Mouse (Mus musculus) heart, embryonic 14.5 days (tissue): ENCODE results near the gene Ezh1. TPM values are rescaled to one million over a fixed set of nuclear protein-coding genes. Genes with fewer than 3 reads are reported as not detected.

ENCODE experiments used
- ATAC-seq: fragments of 200-750 bp; cut with Nextera tagmentation; 2 replicates; pipeline ENCODE4 v1.8.0; 2017; ENCODE audit warnings: low read depth, moderate TSS enrichment; ENCODE audit not compliant: insufficient number of reproducible peaks, insufficient read depth, low FRiP score
- H3K27ac ChIP-seq, 2 experiments: fragments of 200-500 bp in 1 of 2; fragments of 300-500 bp in 1 of 2; sonication (generic) in 1 of 2; replicated peaks in 1 of 2; 2 replicates each; pipeline ENCODE4 v1.5.1; 2012 to 2014; ENCODE audit warnings: low read depth in 2 of 2, low read length in 2 of 2, control low read depth in 1 of 2, mild to moderate bottlenecking in 1 of 2, mixed read lengths in 1 of 2; ENCODE audit not compliant: control insufficient read depth in 1 of 2, insufficient read depth in 1 of 2
- H3K27me3 ChIP-seq: fragments of 300-500 bp; sonication (generic); 2 replicates; pipeline ENCODE4 v1.6.1; 2014; ENCODE audit warnings: mild to moderate bottlenecking, low read length, control low read depth; ENCODE audit not compliant: control insufficient read depth, insufficient read depth
- H3K36me3 ChIP-seq: fragments of 300-500 bp; sonication (generic); 2 replicates; pipeline ENCODE4 v1.6.1; 2014; ENCODE audit warnings: mild to moderate bottlenecking, control low read depth, low read length, mixed read lengths; ENCODE audit not compliant: control insufficient read depth, insufficient read depth
- H3K4me1 ChIP-seq, 2 experiments: fragments of 200-500 bp in 1 of 2; fragments of 300-500 bp in 1 of 2; sonication (generic) in 1 of 2; 2 replicates each; pipeline ENCODE4 v1.6.1; 2012 to 2014; ENCODE audit warnings: low read length in 2 of 2, control low read depth in 1 of 2, mixed read lengths in 1 of 2; ENCODE audit not compliant: control insufficient read depth in 2 of 2, insufficient read depth in 2 of 2
- H3K4me2 ChIP-seq: fragments of 300-500 bp; sonication (generic); 2 replicates; pipeline ENCODE4 v1.6.1; 2014; ENCODE audit warnings: mild to moderate bottlenecking, low read length
- H3K4me3 ChIP-seq, 2 experiments: fragments of 200-500 bp in 1 of 2; fragments of 300-500 bp in 1 of 2; sonication (generic) in 1 of 2; 2 replicates each; pipeline ENCODE4 v1.5.1; 2012 to 2014; ENCODE audit warnings: low read length in 2 of 2, mild to moderate bottlenecking in 2 of 2, control low read depth in 1 of 2, low read depth in 1 of 2, moderate library complexity in 1 of 2; ENCODE audit not compliant: control insufficient read depth in 1 of 2, insufficient read depth in 1 of 2
- H3K9ac ChIP-seq: fragments of 300-500 bp; sonication (generic); 2 replicates; pipeline ENCODE4 v1.6.1; 2014; ENCODE audit warnings: mild to moderate bottlenecking, low read length
- H3K9me3 ChIP-seq: fragments of 300-500 bp; sonication (generic); 2 replicates; pipeline ENCODE4 v1.6.1; 2016; ENCODE audit warnings: low read length, control low read depth; ENCODE audit not compliant: control insufficient read depth
- WGBS: fragments of 180-500 bp; shearing (Covaris S2); extraction: QIAGEN DNeasy Blood & Tissue Kit; methylation state at CpG from one replicate; pipeline ENCODE4 v1.1.7; 2014; 5-methylcytosine and 5-hydroxymethylcytosine counted together
- polyA plus RNA-seq: library from polyadenylated mRNA; unstranded; fragments of >200 nt; fragmentation: Nextera tagmentation; extraction: Ambion mirVana; gene quantifications from 2 replicates; pipeline ENCODE4 v1.2.1, GENCODE M21; 2014

Gene Ezh1
- polyA plus RNA-seq, 1 experiment from 2014 or later: 13.6 TPM

DNA sequence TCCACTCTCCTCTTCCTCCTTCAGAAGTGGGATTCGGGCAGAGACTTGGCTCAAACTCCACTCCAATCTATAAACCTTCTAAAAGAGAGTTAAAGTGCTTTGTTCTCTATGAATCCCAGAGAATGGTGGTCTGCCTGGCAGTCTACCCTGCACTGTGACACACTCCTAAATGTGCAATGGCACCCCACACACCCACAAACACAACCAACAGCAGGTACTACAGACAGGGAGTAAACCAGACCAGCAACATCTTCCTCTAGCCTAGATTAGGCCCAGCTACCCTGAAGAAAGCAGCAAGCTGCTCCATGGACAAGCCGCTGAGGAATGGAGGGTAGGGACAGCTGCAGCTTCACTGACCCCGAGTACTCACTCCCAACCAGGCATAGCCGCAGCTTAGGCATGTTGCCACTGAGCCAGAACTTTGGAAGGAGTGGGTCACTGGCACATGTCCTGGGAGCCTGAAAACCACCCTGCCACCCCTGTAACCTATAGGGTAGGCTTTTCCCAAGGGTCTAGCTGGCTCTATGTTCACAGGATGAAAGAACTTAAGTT lies 34.3 kb downstream of the Ezh1 start:
- WGBS: 79% methylated on average over 4 of the region's 4 CpGs
- Histone ChIP-seq H3K4me2 (no peak overlapping the region), H3K9me3 (no peaks in the 10 kb centered on the region), H3K4me1 (peaks cover 30 to 48% of the 10 kb centered on the region in 2 experiments), H3K27ac (no peak overlapping the region), H3K4me3 (no peak overlapping the region), H3K27me3 (no peaks in the 10 kb centered on the region), H3K36me3 (peaks cover 27% of the 10 kb centered on the region), H3K9ac (no peak overlapping the region)
- no peak for ATAC-seq

DNA sequence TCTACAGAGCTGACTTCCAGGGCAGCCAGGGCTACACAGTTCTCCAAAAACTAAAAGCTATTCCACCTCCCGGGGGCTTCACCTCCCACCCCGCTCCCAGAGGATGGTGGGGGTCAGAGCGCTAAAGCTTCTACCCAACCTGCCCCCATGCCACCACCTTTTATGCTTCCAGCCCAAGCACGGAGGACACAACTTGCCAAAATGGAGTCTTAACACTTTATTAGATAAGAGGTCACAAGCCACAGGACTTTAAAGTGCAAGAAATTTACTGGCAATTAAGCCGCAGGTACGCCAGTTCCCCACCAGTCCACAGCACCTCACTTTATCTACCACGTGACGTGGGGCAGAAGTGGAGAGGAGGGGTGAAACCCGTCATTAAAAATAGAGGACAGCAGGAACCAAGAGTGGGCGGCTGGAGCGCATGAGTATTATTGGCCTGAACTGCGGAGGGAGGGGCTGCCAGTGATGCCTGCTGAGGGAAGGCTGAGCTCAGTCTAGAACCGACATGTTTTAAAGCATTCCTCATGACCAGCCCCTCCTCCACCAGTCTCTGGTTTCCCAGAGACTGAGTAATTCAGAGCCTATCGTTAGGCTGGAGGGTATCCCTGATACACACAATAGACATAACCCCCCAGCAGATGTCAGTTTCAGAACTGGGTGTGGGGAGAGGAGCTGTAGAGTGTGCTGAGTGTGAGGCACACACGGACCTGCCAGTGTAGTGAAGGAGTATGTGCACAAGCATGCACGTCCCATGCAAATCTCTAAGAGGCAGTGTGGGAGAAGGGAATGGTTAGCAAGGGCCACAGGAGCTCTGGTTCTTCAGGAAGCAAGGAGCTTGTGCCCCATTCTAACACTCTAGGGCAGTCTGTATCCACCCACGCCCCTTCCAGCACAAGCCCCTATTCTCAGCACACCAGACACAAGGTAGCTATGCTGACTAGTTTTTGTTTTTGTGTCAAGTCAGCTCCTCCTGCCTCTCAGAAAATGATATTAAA lies 35.1 kb downstream of the Ezh1 start:
- no peaks in the 10 kb centered on the region for H3K27me3 ChIP-seq
- no peak overlapping the region for H3K4me3 ChIP-seq
- WGBS: 38% methylated on average over 17 of the region's 17 CpGs
- peak overlapping the region in 1 of 2 experiments; percentile 45; a peak in 1 of 4 replicates for H3K27ac ChIP-seq
- H3K9me3 ChIP-seq: no peaks in the 10 kb centered on the region
- H3K36me3 ChIP-seq: peaks cover 19% of the 10 kb centered on the region
- H3K4me1 ChIP-seq: peaks cover 30 to 48% of the 10 kb centered on the region in 2 experiments
- no peak overlapping the region for H3K4me2 ChIP-seq
- no peak overlapping the region for H3K9ac ChIP-seq
- ATAC-seq: no peak

DNA sequence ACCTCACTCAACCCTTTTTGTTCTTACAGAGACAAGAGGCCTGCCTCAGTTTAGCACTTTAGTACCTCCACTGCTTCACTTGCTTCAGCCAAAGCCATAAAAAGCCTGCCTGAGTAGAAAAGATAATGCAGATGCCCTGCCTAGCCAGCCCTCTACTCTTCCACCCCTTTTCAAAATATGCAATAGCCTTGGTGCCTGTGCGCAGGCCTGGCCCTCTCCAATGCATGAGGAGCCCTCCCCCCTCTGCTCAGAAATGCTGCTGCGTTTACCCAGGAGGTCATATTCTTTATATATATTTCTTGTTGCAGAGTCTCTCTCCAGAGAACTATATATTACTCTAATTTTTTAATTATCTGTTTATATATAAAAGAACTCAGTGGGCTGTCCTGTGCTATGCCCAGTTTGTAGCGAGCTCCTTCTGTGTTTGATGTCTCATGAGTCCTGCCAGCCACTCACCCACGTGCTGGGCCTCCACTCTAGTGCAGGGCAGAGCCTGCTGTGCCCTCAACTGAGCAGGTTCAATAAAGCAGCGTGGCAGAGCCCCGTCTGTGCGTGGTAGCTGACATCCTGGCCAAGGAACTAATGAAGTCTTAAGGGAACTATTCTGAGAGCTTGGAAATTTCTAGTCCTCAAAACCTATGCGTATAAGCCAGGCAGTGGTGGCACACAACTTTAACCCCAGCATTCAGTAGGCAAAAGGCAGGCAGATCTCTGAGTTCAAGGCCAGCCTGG lies 35.9 kb downstream of the Ezh1 start:
- H3K4me3 ChIP-seq: no peak overlapping the region
- peak overlapping the region; percentile 45 to 66 for H3K27ac ChIP-seq
- H3K9ac ChIP-seq: peak overlapping the region; percentile 2; the same call in 1 of the 2 replicates
- no peak for ATAC-seq
- H3K4me1 ChIP-seq: peaks cover 30 to 48% of the 10 kb centered on the region in 2 experiments
- no peak overlapping the region for H3K4me2 ChIP-seq
- no peaks in the 10 kb centered on the region for H3K9me3 ChIP-seq
- no peaks in the 10 kb centered on the region for H3K27me3 ChIP-seq
- 51% methylated on average over 8 of the region's 8 CpGs for WGBS
- H3K36me3 ChIP-seq: peaks cover 14% of the 10 kb centered on the region

DNA sequence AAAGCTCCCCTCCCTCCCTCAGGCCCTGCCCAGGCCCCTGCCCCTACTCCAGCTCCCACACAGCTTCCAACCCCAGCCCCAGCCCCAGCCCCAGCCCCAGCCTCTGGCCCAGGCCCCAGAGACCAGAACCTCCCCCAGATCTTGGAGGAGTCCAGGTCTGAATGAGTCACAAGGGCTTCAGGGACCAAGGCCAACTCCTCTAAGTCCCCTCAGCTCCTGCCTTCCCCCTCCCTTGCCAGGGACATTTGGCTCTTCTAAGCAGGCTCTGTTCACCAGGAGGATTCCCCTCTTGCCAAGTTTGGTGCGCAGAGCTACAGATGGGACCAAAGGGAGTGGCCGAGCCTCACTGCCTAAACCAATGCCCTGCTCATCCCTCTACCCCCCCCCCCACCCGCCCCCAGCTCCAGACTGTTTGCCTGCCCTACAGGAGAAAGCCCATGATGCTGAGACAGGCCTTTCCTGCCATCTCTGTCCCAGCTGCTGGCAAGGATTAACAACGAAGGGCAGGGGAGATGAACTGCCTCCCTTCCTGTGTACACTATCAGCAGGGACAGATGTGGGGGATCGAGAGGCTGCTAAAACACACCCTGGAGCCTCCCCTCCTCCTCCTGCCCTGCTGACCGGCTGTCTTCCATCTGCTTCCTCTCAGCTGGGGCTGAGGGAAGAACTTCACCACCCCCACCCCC lies 36.6 kb downstream of the Ezh1 start:
- Histone ChIP-seq H3K27me3 (no peaks in the 10 kb centered on the region), H3K4me1 (peaks cover 30 to 43% of the 10 kb centered on the region in 2 experiments), H3K4me3 (no peak overlapping the region), H3K36me3 (peaks cover 10% of the 10 kb centered on the region), H3K9ac (peak overlapping the region; percentile 2; the same call in 1 of the 2 replicates), H3K4me2 (no peak overlapping the region), H3K27ac (peak overlapping the region; percentile 45 to 66), H3K9me3 (no peaks in the 10 kb centered on the region)
- WGBS: 13% methylated on average over 6 of the region's 6 CpGs
- peak; percentile 65 for ATAC-seq

DNA sequence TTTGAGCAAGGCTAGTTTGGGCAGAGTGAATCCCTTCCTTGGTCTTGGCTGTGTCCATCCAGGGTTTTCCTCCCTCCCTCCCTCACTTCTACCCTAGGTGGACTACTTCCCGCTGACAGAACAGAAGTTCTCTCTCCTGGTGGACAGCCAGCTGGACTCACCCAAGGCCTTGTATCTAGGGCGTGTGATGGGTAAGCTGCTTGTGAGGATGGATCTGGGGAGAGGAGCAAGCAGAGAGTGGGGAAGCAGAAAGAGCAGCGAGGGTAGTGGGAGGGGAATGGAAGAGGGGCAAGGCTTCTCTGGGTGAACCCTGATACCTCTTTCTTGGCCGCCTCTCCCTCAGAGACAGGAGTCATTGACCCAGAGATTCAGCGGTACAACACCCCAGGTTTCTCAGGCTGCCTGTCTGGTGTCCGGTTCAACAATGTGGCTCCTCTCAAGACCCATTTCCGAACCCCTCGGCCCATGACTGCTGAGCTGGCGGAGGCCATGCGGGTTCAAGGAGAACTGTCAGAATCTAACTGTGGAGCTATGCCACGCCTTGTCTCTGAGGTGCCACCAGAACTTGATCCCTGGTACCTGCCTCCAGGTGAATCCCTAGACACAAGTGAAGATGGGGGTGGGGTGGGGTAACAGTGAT lies 38.0 kb downstream of the Ezh1 start:
- Histone ChIP-seq H3K27ac (0 out of 4 replicates have a peak overlapping the region, but pooled peaks of 1 of the 2 experiments have one; percentile 45), H3K9me3 (no peaks in the 10 kb centered on the region), H3K36me3 (peaks cover 10% of the 10 kb centered on the region), H3K4me3 (no peak overlapping the region), H3K4me1 (peaks cover 22 to 31% of the 10 kb centered on the region in 2 experiments), H3K4me2 (no peak overlapping the region), H3K27me3 (no peaks in the 10 kb centered on the region), H3K9ac (no peak overlapping the region)
- WGBS: 82% methylated on average over 11 of the region's 11 CpGs
- ATAC-seq: no peak

DNA sequence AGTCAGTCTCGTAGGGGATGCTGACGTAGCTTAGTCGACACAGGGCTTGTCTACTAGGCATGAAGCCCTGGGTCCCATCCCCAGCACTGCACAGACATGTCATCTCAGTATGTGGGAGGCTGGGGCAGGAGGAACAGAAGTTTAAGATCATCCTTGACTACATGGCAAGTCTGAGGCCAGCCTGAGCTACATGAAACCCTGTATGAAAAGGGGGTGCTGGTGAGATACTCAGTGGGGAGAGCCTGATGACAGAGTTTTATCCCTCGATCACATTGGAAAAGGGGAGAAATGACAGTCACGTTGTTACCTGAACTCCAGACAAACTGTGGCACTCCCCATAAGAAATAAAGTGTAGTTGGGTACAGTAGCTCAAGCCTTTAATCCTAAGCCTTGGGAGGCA lies 38.7 kb downstream of the Ezh1 start:
- no peak overlapping the region for H3K9ac ChIP-seq
- no peak for ATAC-seq
- H3K27ac ChIP-seq: no peak overlapping the region
- H3K4me2 ChIP-seq: no peak overlapping the region
- peaks cover 6% of the 10 kb centered on the region for H3K36me3 ChIP-seq
- peaks cover 19 to 31% of the 10 kb centered on the region in 2 experiments for H3K4me1 ChIP-seq
- no peaks in the 10 kb centered on the region for H3K27me3 ChIP-seq
- H3K4me3 ChIP-seq: no peak overlapping the region
- no peaks in the 10 kb centered on the region for H3K9me3 ChIP-seq
- 84% methylated on average over 5 of the region's 5 CpGs for WGBS
